Mouse (Mus musculus): ENCODE measurements around the gene Ranbp2. TPM values are rescaled to one million over a fixed set of nuclear protein-coding genes. Genes with fewer than 3 reads are reported as not detected.

Ranbp2 gene
- polyA plus RNA-seq, 1 experiment from 2014 or later: 24.2 TPM

- Histone ChIP-seq H3K9ac (ENCODE audit: low read length) (no peak overlapping the region), H3K36me3 (ENCODE audit: control insufficient read depth, insufficient read depth, low read length) (peaks cover 41% of the 10 kb centered on the region), H3K27ac (ENCODE audit: low read depth, low read length) (no peak overlapping the region), H3K4me2 (ENCODE audit: low read length) (no peak overlapping the region), H3K9me3 (replicated peaks; ENCODE audit: control insufficient read depth, low read length) (no peaks in the 10 kb centered on the region), H3K4me3 (ENCODE audit: low read depth, low read length) (no peak overlapping the region), H3K27me3 (replicated peaks; ENCODE audit: control insufficient read depth, insufficient read depth, low read length) (no peaks in the 10 kb centered on the region), H3K4me1 (ENCODE audit: control insufficient read depth, insufficient read depth, low read length) (no peaks in the 10 kb centered on the region)
- no peak for DNase-seq (ENCODE audit: low spot score)
- 82% methylated on average over 10 of the region's 10 CpGs for WGBS
- ATAC-seq: no peak
These were observed 28.3 kb upstream of the Ranbp2 start for GRCm38 (mm10) chr10:58418290-58418971.

DNA sequence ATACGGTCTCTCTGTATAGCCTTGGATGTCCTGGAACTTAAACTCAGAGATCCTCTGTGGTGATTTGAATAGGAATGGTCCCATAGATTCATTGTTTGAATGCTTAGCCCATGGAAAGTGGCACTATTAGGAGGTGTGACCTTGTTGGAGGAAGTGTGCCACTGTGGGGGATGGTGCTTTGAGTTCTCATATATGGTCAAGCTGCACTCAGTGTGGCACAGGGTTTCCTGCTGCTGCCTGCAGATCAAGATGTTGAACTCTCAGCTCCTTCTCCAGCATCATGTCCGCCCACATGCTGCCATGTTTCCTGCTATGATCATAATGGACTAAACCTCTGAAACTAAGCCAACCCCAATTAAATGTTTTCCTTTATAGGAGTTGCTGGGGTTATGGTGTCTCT is 18.8 kb upstream of the Ranbp2 start:
- 89% methylated on average over 2 of the region's 2 CpGs for WGBS
- Histone ChIP-seq H3K4me1 (ENCODE audit: control insufficient read depth, insufficient read depth, low read length) (no peaks in the 10 kb centered on the region), H3K27ac (ENCODE audit: low read depth, low read length) (no peak overlapping the region), H3K9me3 (replicated peaks; ENCODE audit: control insufficient read depth, low read length) (no peaks in the 10 kb centered on the region), H3K4me3 (ENCODE audit: low read depth, low read length) (no peak overlapping the region), H3K9ac (ENCODE audit: low read length) (no peak overlapping the region), H3K36me3 (ENCODE audit: control insufficient read depth, insufficient read depth, low read length) (peaks cover 15% of the 10 kb centered on the region), H3K4me2 (ENCODE audit: low read length) (no peak overlapping the region), H3K27me3 (replicated peaks; ENCODE audit: control insufficient read depth, insufficient read depth, low read length) (no peaks in the 10 kb centered on the region)
- DNase-seq (ENCODE audit: low spot score) (no peak), ATAC-seq (no peak)

DNA sequence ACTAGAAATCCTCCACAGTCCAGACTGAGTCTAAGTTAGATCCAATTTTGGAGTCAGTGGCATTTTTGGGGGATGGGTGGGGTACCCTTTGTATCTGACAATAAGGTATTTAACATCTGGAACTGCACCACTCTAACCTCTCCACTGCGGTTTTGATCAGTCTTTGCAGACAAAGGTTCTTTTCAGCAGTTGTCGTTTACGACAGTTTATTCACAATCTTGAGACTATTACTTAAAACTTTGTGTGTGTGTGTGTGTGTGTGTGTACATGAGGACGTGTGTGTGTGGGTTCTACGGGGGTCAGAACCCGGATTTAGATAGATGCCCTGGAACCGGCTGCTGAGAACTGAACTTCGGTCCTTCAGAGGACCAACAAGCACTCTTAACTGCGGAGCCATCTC is 870 bp upstream of the Ranbp2 start:
- H3K9me3 ChIP-seq (replicated peaks; ENCODE audit: control insufficient read depth, low read length): no peaks in the 10 kb centered on the region
- 16% methylated on average over 9 of the region's 9 CpGs for WGBS
- H3K4me3 ChIP-seq (ENCODE audit: low read depth, low read length): peak overlapping the region; percentile 95
- H3K9ac ChIP-seq (ENCODE audit: low read length): peak overlapping the region; percentile 82
- peaks cover 6% of the 10 kb centered on the region for H3K4me1 ChIP-seq (ENCODE audit: control insufficient read depth, insufficient read depth, low read length)
- DNase-seq (ENCODE audit: low spot score) (peak; percentile 43), ATAC-seq (peak; percentile 2; the same call in 1 of the 2 replicates)
- no peaks in the 10 kb centered on the region for H3K27me3 ChIP-seq (replicated peaks; ENCODE audit: control insufficient read depth, insufficient read depth, low read length)
- peak overlapping the region; percentile 69 for H3K4me2 ChIP-seq (ENCODE audit: low read length)
- H3K27ac ChIP-seq (ENCODE audit: low read depth, low read length): peak overlapping the region; percentile 90
- no peaks in the 10 kb centered on the region for H3K36me3 ChIP-seq (ENCODE audit: control insufficient read depth, insufficient read depth, low read length)

- Histone ChIP-seq H3K4me2 (ENCODE audit: low read length) (peak overlapping the region; percentile 58), H3K9me3 (replicated peaks; ENCODE audit: control insufficient read depth, low read length) (no peaks in the 10 kb centered on the region), H3K27me3 (replicated peaks; ENCODE audit: control insufficient read depth, insufficient read depth, low read length) (no peaks in the 10 kb centered on the region), H3K4me3 (ENCODE audit: low read depth, low read length) (peak overlapping the region; percentile 95), H3K4me1 (ENCODE audit: control insufficient read depth, insufficient read depth, low read length) (peaks cover 6% of the 10 kb centered on the region), H3K36me3 (ENCODE audit: control insufficient read depth, insufficient read depth, low read length) (no peaks in the 10 kb centered on the region), H3K27ac (ENCODE audit: low read depth, low read length) (peak overlapping the region; percentile 90), H3K9ac (ENCODE audit: low read length) (peak overlapping the region; percentile 96)
- under 1% methylated on average over 27 of the region's 32 CpGs for WGBS
- ATAC-seq (no peak; the same call in 1 of the 2 replicates), DNase-seq (ENCODE audit: low spot score) (peak; percentile 23)
These were observed 611 bp downstream of the Ranbp2 start for GRCm38 (mm10) chr10:58447280-58447781.

DNA sequence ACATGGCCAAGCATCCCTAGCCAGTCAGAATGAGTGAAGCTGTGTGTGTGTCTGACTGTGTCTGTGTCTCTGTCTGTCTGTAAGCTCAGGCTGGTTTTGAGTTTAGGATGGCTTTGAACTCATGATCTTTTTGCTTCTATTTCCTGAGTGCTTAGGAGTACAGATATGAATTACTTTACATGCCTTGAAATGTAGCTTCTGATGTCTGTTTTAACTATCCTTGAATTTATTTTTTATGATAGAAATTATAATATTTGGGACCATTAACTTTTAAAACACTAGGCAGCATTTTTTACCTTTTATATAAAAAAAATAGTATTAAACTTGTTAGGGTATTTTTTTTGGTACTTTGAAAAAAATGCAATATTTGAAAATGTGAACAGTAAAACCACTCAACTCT is 4.9 kb downstream of the Ranbp2 start:
- ATAC-seq (no peak), DNase-seq (ENCODE audit: low spot score) (no peak)
- Histone ChIP-seq H3K4me2 (ENCODE audit: low read length) (no peak overlapping the region), H3K27ac (ENCODE audit: low read depth, low read length) (no peak overlapping the region), H3K9me3 (replicated peaks; ENCODE audit: control insufficient read depth, low read length) (no peaks in the 10 kb centered on the region), H3K27me3 (replicated peaks; ENCODE audit: control insufficient read depth, insufficient read depth, low read length) (no peaks in the 10 kb centered on the region), H3K9ac (ENCODE audit: low read length) (no peak overlapping the region), H3K4me3 (ENCODE audit: low read depth, low read length) (no peak overlapping the region), H3K36me3 (ENCODE audit: control insufficient read depth, insufficient read depth, low read length) (peaks cover 28% of the 10 kb centered on the region), H3K4me1 (ENCODE audit: control insufficient read depth, insufficient read depth, low read length) (peaks cover 2% of the 10 kb centered on the region)

GRCm38 (mm10) chr10:58452185-58452584 is 5.5 kb downstream of the Ranbp2 start:
- Histone ChIP-seq H3K27ac (ENCODE audit: low read depth, low read length) (no peak overlapping the region), H3K9ac (ENCODE audit: low read length) (no peak overlapping the region), H3K36me3 (ENCODE audit: control insufficient read depth, insufficient read depth, low read length) (peaks cover 30% of the 10 kb centered on the region), H3K4me3 (ENCODE audit: low read depth, low read length) (no peak overlapping the region), H3K9me3 (replicated peaks; ENCODE audit: control insufficient read depth, low read length) (no peaks in the 10 kb centered on the region), H3K27me3 (replicated peaks; ENCODE audit: control insufficient read depth, insufficient read depth, low read length) (no peaks in the 10 kb centered on the region), H3K4me1 (ENCODE audit: control insufficient read depth, insufficient read depth, low read length) (peaks cover 2% of the 10 kb centered on the region), H3K4me2 (ENCODE audit: low read length) (no peak overlapping the region)
- ATAC-seq (no peak), DNase-seq (ENCODE audit: low spot score) (no peak)
- 93% methylated on average over 1 of the region's 1 CpGs for WGBS

DNA sequence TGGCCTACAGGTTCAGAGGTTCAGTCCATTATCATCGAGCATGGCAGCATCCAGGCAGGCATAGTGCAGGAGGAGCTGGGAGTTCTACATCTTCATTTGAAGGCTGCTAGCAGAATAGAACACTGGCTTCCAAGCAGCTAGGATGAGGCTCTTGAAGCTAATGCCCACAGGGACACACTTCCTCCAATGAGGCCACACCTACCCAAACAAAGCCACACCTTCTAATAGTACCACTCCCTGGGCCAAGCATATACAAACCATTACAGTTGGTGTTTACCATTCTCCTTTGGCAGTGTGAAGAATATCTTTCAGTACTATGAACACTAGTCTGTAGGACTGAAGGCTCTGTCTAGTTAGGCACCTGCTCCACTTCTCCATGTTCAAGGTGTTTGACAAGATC is 13.2 kb downstream of the Ranbp2 start:
- no peak overlapping the region for H3K4me3 ChIP-seq (ENCODE audit: low read depth, low read length)
- H3K4me2 ChIP-seq (ENCODE audit: low read length): no peak overlapping the region
- no peak overlapping the region for H3K27ac ChIP-seq (ENCODE audit: low read depth, low read length)
- ATAC-seq (no peak), DNase-seq (ENCODE audit: low spot score) (no peak)
- H3K27me3 ChIP-seq (replicated peaks; ENCODE audit: control insufficient read depth, insufficient read depth, low read length): no peaks in the 10 kb centered on the region
- H3K9me3 ChIP-seq (replicated peaks; ENCODE audit: control insufficient read depth, low read length): no peaks in the 10 kb centered on the region
- H3K36me3 ChIP-seq (ENCODE audit: control insufficient read depth, insufficient read depth, low read length): peaks cover 73% of the 10 kb centered on the region
- no peak overlapping the region for H3K9ac ChIP-seq (ENCODE audit: low read length)
- H3K4me1 ChIP-seq (ENCODE audit: control insufficient read depth, insufficient read depth, low read length): no peaks in the 10 kb centered on the region
- WGBS: 90% methylated on average over 1 of the region's 1 CpGs

DNA sequence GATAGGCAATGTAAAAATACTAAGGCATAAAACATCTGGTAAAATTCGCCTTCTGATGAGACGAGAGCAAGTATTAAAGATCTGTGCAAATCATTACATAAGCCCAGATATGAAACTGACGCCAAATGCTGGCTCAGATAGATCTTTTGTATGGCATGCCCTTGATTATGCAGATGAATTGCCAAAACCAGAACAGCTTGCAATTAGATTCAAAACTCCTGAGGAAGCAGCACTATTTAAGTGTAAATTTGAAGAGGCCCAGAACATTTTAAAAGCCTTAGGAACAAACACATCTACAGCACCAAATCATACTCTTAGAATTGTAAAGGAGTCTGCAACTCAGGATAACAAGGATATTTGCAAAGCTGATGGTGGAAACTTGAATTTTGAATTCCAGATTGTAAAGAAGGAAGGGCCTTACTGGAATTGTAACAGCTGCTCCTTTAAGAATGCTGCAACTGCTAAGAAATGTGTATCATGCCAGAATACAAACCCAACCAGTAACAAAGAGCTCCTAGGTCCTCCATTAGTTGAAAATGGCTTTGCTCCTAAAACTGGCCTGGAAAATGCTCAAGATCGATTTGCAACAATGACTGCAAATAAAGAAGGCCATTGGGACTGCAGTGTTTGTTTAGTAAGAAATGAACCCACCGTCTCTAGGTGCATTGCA is 30.5 kb downstream of the Ranbp2 start:
- Histone ChIP-seq H3K4me3 (ENCODE audit: low read depth, low read length) (no peak overlapping the region), H3K9me3 (replicated peaks; ENCODE audit: control insufficient read depth, low read length) (no peaks in the 10 kb centered on the region), H3K4me2 (ENCODE audit: low read length) (no peak overlapping the region), H3K27ac (ENCODE audit: low read depth, low read length) (peak overlapping the region; percentile 59), H3K9ac (ENCODE audit: low read length) (no peak overlapping the region), H3K27me3 (replicated peaks; ENCODE audit: control insufficient read depth, insufficient read depth, low read length) (no peaks in the 10 kb centered on the region), H3K36me3 (ENCODE audit: control insufficient read depth, insufficient read depth, low read length) (peaks cover 59% of the 10 kb centered on the region), H3K4me1 (ENCODE audit: control insufficient read depth, insufficient read depth, low read length) (no peaks in the 10 kb centered on the region; the same call in 1 of the 2 replicates)
- 0 out of 2 replicates have a peak, but pooled peaks have one; percentile 40 for ATAC-seq
- peak; percentile 70 for DNase-seq (ENCODE audit: low spot score)
- 70% methylated on average over 5 of the region's 5 CpGs for WGBS

DNA sequence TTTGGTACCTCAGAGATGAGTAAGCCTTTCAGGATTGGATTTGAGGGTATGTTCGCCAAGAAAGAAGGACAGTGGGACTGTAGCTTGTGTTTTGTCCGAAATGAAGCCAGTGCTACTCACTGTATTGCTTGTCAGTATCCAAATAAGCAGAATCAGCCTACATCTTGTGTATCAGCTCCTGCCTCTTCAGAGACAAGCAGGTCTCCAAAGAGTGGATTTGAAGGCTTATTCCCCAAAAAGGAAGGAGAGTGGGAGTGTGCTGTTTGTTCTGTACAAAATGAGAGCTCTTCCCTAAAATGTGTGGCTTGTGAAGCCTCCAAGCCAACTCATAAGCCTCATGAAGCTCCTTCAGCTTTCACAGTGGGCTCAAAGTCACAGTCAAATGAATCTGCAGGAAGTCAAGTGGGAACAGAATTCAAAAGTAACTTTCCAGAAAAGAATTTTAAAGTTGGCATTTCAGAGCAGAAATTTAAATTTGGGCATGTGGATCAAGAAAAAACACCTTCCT is 31.4 kb downstream of the Ranbp2 start:
- no peak for ATAC-seq
- Histone ChIP-seq H3K4me3 (ENCODE audit: low read depth, low read length) (no peak overlapping the region), H3K9me3 (replicated peaks; ENCODE audit: control insufficient read depth, low read length) (no peaks in the 10 kb centered on the region), H3K9ac (ENCODE audit: low read length) (no peak overlapping the region), H3K27ac (ENCODE audit: low read depth, low read length) (0 out of 2 replicates have a peak overlapping the region, but pooled peaks have one; percentile 59), H3K36me3 (ENCODE audit: control insufficient read depth, insufficient read depth, low read length) (peaks cover 58% of the 10 kb centered on the region), H3K27me3 (replicated peaks; ENCODE audit: control insufficient read depth, insufficient read depth, low read length) (no peaks in the 10 kb centered on the region), H3K4me2 (ENCODE audit: low read length) (no peak overlapping the region), H3K4me1 (ENCODE audit: control insufficient read depth, insufficient read depth, low read length) (no peaks in the 10 kb centered on the region; the same call in 1 of the 2 replicates)
- WGBS: 94% methylated on average over 2 of the region's 2 CpGs
- no peak for DNase-seq (ENCODE audit: low spot score)

Data from forebrain, embryonic 14.5 days (tissue).